Mouse (Mus musculus) left cerebral cortex, adult 9 months (tissue): ENCODE data around the gene Aanat.
"Not testable (repeated sequence)": the region's sequence is repeated elsewhere in the genome, so short reads cannot be mapped to it uniquely, and the experiment has no call there.

Experiments
- DNase-seq, 2 experiments: peaks; one replicate each; pipeline ENCODE4 v3.0.0; 2022; ENCODE audit warnings: low spot score in 2 of 2

Aanat gene

DNA sequence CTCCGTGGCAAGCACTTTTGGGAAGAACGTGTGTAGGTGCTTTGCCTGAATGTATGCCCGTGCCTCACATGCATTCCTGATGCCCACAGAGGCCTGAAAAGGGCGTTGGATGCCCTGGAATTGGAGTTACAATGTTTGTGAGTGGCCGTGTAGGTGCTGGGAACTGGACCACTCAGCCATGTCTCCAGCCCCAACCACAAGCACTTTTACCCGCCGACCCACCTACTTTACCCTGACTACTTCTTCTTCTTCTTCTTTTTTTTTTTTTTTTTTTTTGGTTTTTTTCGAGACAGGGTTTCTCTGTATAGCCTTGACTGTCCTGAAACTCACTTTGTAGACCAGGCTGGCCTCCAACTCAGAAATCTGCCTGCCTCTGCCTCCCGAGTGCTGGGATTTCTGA lies 24.9 kb downstream of the Aanat start:
- not testable (repeated sequence) for DNase-seq

GRCm38 (mm10) chr11:116611883-116612282 lies 25.7 kb downstream of the Aanat start:
- no peak for DNase-seq

GRCm38 (mm10) chr11:116612554-116612953 lies 26.3 kb downstream of the Aanat start:
- no peak for DNase-seq

DNA sequence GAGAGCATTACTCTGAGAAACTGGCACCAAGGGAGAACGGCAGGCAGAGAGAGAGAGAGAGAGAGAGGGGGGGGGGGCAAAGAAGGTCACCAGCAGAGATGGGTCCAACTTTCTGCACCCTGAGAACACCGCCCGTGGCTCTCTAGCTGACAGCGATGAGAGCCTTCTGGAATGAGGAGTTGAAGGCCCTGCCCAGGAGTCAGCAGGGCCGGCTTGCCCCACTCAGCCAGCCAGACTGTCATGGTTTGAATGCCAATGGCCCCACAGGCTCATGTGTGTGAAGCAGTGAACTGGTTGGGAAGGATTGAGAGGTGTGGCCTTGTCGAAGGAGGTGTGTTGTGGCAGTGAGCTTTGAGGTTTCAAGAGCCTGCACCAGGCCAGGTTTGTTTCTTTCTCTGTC lies 27.0 kb downstream of the Aanat start:
- DNase-seq = no peak

DNA sequence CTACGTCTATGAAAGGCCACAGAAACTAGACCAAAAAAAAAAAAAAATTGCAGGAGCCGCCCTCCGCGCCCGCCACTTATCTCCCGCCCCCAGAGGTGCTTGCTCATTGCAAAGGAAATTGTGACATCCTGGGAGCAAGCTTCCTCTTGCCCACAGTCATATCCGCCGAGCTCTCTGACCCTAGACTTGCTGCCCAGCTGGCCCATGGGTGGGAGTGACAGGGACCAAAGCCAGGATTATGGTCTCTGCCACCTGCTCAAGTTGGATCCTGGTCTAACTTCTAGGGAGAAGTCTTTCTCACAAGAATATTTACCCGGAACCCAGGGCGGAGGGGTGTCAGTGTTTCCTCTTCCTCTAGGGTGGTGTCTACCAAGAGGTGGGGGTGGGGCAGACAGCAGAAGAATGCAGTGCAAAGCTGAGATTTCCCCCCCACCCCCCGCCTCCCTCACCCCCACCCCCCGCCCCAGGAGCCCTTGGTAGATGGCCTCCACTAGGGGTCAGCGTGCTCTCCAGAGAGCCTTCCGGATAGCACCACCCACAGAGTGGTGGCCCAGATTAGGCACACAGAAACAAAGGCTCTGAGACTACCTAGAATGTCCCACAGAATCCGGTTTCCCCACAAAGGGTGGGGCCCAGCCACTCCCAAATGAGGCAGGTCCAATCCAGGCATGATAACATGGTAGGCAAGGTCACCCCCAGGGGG lies 29.7 kb downstream of the Aanat start:
- DNase-seq = no peak

DNA sequence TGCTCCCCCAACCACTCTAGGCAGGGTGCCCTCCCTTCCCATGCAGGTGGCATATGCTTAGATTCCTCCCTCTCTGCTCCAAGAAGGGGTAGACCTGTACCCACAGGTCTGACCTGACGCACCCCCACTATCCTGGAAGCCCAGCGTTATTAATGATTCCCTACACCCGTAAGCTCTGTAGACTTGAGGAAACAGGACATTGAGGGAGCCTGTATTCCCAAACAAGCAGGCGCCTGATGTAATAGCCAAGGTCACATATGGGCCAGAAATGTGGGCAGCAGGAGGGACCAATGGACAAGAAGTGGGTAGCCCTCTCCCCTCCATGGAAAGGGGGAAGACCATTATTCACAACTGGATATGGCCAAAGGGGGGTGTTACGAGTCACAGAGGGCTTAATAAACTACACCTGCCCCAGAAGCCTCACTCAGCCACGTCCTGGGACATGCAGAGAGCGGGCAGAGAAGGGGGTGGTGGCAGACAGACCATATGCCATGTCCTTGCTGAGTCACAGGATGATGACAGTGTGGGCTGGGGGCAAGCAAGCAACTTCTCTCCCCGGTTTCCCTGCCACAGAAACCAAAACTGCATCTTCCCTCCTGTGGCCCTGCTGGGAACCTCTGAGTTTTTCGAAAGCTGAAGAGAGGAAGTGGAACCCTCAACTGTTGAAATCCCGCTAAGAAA lies 30.3 kb downstream of the Aanat start:
- DNase-seq = no peak

- no peak for DNase-seq
These were observed 31.4 kb downstream of the Aanat start for GRCm38 (mm10) chr11:116617641-116618040.

- no peak for DNase-seq
These were observed 32.4 kb downstream of the Aanat start for GRCm38 (mm10) chr11:116618666-116619065.

- DNase-seq = no peak
These were observed 32.9 kb downstream of the Aanat start for GRCm38 (mm10) chr11:116619156-116619555.

- no peak for DNase-seq
These were observed 33.3 kb downstream of the Aanat start for GRCm38 (mm10) chr11:116619561-116619960.

- no peak for DNase-seq
These were observed 33.8 kb downstream of the Aanat start for GRCm38 (mm10) chr11:116620073-116620472.

GRCm38 (mm10) chr11:116620559-116621253 lies 34.5 kb downstream of the Aanat start:
- no peak for DNase-seq

DNA sequence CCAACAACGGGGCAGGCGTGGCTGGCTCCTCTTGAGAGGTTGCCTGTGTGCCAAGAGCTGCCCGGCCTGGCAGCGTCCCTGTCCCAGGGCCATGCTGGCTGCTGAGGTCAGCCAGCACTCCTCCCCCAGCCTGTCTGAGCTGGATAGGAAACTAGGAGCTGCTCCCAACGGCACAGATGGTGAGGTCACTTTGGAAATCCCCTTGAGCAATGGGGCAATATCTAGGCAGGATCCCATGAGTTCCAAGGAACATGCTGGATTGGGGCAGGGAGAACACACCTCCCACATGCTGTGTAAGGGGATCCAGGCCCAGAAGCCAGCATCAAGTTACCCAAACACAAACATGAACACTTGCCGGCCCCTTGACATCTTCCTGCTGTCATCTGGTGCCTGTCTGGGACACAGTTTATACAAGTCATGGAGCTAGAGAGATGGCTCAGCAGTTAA lies 35.0 kb downstream of the Aanat start:
- DNase-seq = peak in 1 of 2 experiments; percentile 38

GRCm38 (mm10) chr11:116623281-116624124 lies 37.3 kb downstream of the Aanat start:
- DNase-seq = no peak

DNA sequence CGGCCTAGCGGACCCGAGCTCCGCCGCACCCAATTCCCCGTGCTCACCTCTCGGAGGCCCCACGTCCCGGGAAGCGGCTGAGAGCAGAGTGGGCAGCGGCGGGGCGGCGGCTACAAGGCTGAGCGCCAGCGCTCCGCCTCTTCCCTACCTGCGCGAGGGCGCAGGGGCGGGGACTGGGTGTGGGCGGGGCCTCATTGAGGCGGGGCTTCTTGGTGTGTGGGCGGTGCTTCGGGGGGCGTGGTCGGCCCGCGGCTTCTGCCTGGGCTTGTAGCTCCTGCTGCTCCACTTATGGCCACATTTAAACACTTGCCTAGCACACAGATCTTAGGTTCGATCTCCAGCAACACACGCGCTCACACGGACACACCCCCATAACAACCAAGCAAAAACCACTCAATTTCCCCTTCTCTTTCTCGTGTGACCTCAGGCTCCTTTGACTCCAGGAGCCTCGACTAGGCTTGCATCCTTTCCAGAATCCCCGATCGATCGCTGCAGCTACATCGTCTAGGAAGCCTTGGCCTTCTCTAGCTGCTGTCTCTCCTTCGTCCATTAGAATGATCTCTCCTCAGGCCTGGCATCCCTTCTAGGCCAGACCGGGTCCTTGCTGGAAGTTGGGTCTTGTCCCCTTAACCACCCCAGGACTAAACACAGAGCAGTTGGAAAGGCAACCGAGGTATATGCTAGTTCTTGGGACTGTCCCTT lies 38.0 kb downstream of the Aanat start:
- DNase-seq = no peak

DNA sequence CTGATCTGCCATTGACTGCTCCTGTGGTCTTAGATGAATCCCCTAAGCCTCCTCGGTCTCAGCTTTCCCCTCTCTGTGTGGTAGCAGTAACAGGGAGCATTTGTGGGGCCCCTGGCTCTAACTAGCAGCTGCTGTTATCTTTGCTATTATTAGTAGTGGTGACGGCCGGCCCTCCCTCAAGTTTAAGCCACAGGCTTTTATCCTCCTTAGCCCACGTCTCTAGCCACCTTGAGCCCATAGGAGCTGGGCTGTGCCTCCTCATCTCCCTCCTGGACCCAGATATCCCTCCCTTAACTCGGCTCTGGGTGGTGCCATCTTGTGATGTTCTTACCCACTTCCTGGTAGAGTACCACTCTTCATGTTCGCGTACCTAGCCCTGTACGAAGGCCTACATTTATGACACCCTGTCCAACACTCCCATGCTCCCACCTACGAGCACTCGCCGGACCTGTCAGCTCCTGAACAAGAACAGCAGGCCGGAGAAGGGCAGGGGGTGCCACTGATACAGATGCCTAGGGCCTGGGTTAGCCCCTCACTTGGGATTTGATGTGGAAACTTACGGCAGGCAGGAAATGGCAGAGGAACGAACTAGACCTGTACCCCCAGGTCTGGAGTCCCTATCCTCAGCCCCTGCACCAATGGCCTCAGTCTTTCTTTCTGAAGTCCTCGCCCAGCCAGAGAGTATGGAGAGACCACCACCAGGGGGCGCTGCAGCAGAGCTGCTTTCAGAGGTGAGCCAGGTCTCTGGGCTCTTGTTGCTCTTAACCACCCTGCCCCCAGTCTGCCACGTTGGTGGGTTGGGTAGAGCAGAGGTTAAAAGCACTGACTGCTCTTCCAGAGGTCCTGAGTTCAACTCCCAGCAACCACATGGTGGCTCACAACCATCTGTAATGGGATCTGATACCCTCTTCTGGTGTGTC lies 39.1 kb downstream of the Aanat start:
- no peak for DNase-seq

DNA sequence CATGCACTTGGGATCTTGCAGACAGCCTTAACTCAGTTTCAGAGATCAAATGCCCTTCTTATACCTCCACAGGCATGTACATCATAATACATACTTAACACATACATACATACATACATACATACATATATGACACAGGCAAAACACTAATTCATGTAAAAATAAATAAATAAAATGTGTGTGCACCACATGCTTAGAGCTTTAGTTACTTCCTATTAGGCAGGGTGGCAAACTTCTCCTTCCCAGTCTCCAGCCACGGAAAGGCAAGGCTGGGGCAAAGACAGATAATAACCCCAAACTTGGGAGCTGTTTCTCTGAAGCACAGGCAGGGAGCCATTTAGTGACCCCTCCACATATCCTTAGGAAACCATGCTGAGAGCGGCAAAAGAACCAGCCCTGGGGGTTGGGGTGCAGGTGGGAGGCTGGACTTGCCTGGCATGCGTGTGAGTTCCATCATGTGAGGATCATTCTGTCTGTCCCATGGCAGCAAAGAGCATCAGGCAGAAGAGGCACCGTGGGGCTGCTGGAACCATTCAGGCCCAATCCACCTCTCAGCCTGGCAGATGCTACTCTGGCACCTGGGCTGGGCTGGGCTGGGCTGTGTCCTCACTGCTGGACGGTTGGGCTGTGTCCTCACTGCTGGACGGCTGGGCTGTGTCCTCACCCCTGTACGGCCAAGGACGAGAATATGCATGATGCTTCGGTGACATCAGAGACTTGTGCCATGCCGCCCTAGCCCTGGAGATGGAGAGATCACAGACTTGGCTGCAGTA lies 40.3 kb downstream of the Aanat start, which contains the start of gene Rhbdf2:
Rhbdf2 (minus strand) TSS at position 721 of the 773 bp plus-strand sequence.
- DNase-seq = no peak

DNA sequence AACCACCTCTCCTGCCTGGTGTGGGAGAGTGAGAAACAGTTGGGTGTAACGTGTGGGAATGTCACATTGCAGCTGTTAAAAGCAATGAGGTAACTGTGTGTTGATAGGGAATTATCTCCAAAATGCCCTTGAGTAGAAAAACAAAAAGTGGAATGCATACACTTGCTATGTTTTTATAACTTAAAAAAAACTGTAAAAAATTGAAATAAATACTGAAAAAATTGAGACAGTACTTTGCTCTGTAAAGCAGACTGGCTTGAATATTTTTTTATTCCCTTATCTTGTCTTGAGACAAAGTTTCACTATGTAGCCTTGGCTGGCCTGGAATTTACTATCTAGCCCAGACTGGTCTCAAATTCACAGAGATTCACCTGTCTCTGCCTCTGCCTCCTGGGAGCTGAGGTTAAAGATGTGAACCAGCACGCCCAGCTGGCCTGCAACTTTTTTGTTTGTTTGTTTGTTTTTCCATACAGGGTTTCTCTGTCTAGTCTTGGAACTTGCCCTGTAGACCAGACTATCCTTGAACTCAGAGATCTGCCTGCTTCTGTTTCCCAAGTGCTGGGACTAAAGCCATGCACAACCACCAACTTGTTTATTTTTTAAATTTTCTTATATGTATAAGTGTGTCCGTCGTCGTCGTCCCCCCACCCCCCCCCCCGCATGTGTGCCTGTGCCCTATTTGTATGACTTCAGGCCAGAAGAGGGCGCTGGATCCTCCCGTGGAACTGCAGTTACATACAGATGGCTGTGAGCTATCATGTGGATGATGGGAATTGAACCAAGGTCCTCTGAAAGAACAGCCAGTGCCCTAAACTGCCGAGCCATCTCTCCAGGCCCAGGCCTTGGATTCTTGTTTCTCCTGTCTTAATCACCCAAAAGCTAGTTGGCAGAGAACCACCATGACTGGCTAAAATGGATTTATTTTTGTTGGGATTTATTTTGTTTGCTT lies 41.1 kb downstream of the Aanat start:
- no peak for DNase-seq
